Comparison of ENCODE assay signal across 21 mouse cellular contexts in the genomic region with DNA sequence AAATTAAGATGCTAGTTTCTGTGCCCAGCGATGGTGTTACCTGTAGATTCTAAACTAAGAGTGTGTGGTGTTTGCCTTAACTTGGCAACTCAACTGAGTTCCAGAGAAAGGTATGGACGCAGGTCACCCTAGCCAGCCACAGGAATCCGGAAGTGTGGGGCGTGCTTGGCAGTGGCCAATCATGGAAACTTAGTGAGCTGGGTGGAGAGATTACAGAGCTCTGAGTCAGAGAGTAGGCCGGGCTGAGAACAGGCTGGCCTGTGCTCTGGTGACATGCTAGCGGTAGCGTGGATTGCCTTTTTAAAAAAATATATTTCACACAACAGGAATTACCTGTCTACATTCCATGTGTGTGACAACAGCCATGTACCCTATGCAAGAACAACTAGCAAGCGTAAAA. TPM values are rescaled to one million over a fixed set of nuclear protein-coding genes. Genes with fewer than 3 reads are reported as not detected.
DNase-seq lines count a peak whose midpoint lies in the region; ATAC-seq lines count a peak whose summit lies in the region.
"Had no signal": no experiment of that assay in that cellular context is flagged by ENCODE, and none has a peak within 500 bp of the region (broad histone marks: within the 10 kb centered on the region; RNA-seq: fewer than 3 reads in every experiment).

No protein-coding gene starts in this region.

- H3K9me3 ChIP-seq in heart, embryonic 16.5 days (replicated peaks; ENCODE audit: control insufficient read depth, low read length) = no peaks in the 10 kb centered on the region; the same call in 1 of the 2 replicates
- no peaks in the 10 kb centered on the region; the same call in 1 of the 2 replicates for H3K9me3 ChIP-seq in heart, embryonic 12.5 days (replicated peaks)
- H3K9me3 ChIP-seq in lung, embryonic 16.5 days (ENCODE audit: control insufficient read depth, low read length) = no peaks in the 10 kb centered on the region
- H3K9me3 ChIP-seq: forebrain, embryonic 12.5 days; limb, embryonic 12.5 days had no signal

- H3K27me3 ChIP-seq in heart, embryonic 16.5 days (ENCODE audit: control insufficient read depth, insufficient read depth, low read length) = no peaks in the 10 kb centered on the region
- no peaks in the 10 kb centered on the region for H3K27me3 ChIP-seq in heart, embryonic 12.5 days (replicated peaks)
- no peaks in the 10 kb centered on the region for H3K27me3 ChIP-seq in lung, embryonic 16.5 days (ENCODE audit: control insufficient read depth, insufficient read depth, low read depth, low read length)
- H3K27me3 ChIP-seq: forebrain, embryonic 12.5 days; limb, embryonic 12.5 days had no signal

- H3K4me1 ChIP-seq in heart, embryonic 16.5 days (ENCODE audit: control insufficient read depth, insufficient read depth, low read length) = no peaks in the 10 kb centered on the region
- no peaks in the 10 kb centered on the region for H3K4me1 ChIP-seq in heart, embryonic 12.5 days (replicated peaks)
- H3K4me1 ChIP-seq in lung, embryonic 16.5 days (replicated peaks; ENCODE audit: control insufficient read depth, insufficient read depth, low read length) = no peaks in the 10 kb centered on the region
- H3K4me1 ChIP-seq: forebrain, embryonic 12.5 days had no signal

- no peaks in the 10 kb centered on the region for H3K36me3 ChIP-seq in heart, embryonic 16.5 days (ENCODE audit: control insufficient read depth, insufficient read depth)
- H3K36me3 ChIP-seq in heart, embryonic 12.5 days = no peaks in the 10 kb centered on the region
- no peaks in the 10 kb centered on the region for H3K36me3 ChIP-seq in lung, embryonic 16.5 days (ENCODE audit: control insufficient read depth, insufficient read depth, low read length)
- H3K36me3 ChIP-seq: forebrain, embryonic 12.5 days; limb, embryonic 12.5 days had no signal

- 54% methylated on average over 8 of the region's 8 CpGs for WGBS in heart, embryonic 16.5 days
- 58% methylated on average over 8 of the region's 8 CpGs for WGBS in heart, embryonic 12.5 days
- WGBS in lung, embryonic 16.5 days = 59% methylated on average over 8 of the region's 8 CpGs

- no peak overlapping the region for H3K4me2 ChIP-seq in heart, embryonic 16.5 days (ENCODE audit: low read depth, low read length)
- H3K4me2 ChIP-seq in heart, embryonic 12.5 days = no peak overlapping the region
- no peak overlapping the region for H3K4me2 ChIP-seq in lung, embryonic 16.5 days (ENCODE audit: low read depth, low read length)
- H3K4me2 ChIP-seq: forebrain, embryonic 12.5 days; limb, embryonic 12.5 days had no signal

- DNase-seq in 3134 (ENCODE audit: extremely low read depth, insufficient read length, low spot score) = peak; percentile 67
- DNase-seq in Muller cell, postnatal 12 days (ENCODE audit: inconsistent ontology term) = peak; percentile 26
- DNase-seq in layer of hippocampus, adult 11-12 months (ENCODE audit: low spot score) = no peak
- no peak for DNase-seq in gastrocnemius, postnatal 10 days
- no peak for DNase-seq in gastrocnemius, postnatal 4 days (ENCODE audit: low spot score in 2 of 2)
- DNase-seq: adrenal gland, postnatal 14 days; cerebellum, postnatal 14 days; kidney, adult 18-20 months; midbrain, embryonic 14.5 days; thymus, postnatal 25 days had no signal

- no peak overlapping the region for H3K4me3 ChIP-seq in heart, embryonic 16.5 days (ENCODE audit: low read length)
- no peak overlapping the region for H3K4me3 ChIP-seq in heart, embryonic 12.5 days
- H3K4me3 ChIP-seq in lung, embryonic 16.5 days (ENCODE audit: low read length) = no peak overlapping the region
- H3K4me3 ChIP-seq: forebrain, embryonic 12.5 days; left cerebral cortex, adult 2 months; limb, embryonic 12.5 days had no signal

- no peak overlapping the region for H3K9ac ChIP-seq in heart, embryonic 16.5 days (ENCODE audit: low read length)
- no peak overlapping the region for H3K9ac ChIP-seq in heart, embryonic 12.5 days
- no peak overlapping the region for H3K9ac ChIP-seq in lung, embryonic 16.5 days (ENCODE audit: low read length)
- H3K9ac ChIP-seq: forebrain, embryonic 12.5 days; limb, embryonic 12.5 days had no signal

- peak; percentile 70; the same call in 1 of the 2 replicates for ATAC-seq in heart, embryonic 16.5 days (replicated peaks; ENCODE audit: extremely low read depth, insufficient read depth, low FRiP score)
- ATAC-seq in heart, embryonic 12.5 days (ENCODE audit: insufficient number of reproducible peaks, low FRiP score) = no peak
- peak; percentile 88 for ATAC-seq in lung, embryonic 16.5 days (ENCODE audit: low read depth)
- ATAC-seq: CD4-positive, CD25-positive, alpha-beta regulatory T cell, adult 4 months; hindbrain, embryonic 16.5 days had no signal

- no peak overlapping the region for H3K27ac ChIP-seq in heart, embryonic 16.5 days (ENCODE audit: low read length)
- no peak overlapping the region for H3K27ac ChIP-seq in heart, embryonic 12.5 days (ENCODE audit: poor library complexity, severe bottlenecking)
- H3K27ac ChIP-seq in lung, embryonic 16.5 days (ENCODE audit: low read length) = no peak overlapping the region
- H3K27ac ChIP-seq: forebrain, embryonic 12.5 days; left cerebral cortex, adult 2 months; limb, embryonic 12.5 days had no signal

RNA-seq across cellular contexts. Expression of gene Cyp24a1, which starts 29.6 kb away (rescaled TPM):
- 0.04 TPM in 1 of 2 replicates, not detected in the other for polyA plus RNA-seq in heart, embryonic 16.5 days (2015; fragmentation: Nextera tagmentation; extraction: Ambion mirVana)
- not detected in 2 replicates for polyA plus RNA-seq in heart, embryonic 12.5 days (2016; fragmentation: Nextera tagmentation; extraction: Ambion mirVana)
- polyA plus RNA-seq in lung, embryonic 16.5 days (2015; fragmentation: Nextera tagmentation; extraction: Ambion mirVana) = not detected in 2 replicates
- not detected for total RNA-seq in gastrocnemius, postnatal 10 days (2021)
- total RNA-seq in gastrocnemius, postnatal 4 days (2021) = not detected
- total RNA-seq: adrenal gland, postnatal 14 days; heart, postnatal 10 days; layer of hippocampus, adult 18-20 months; left cerebral cortex, adult 2 months had no signal
- polyA plus RNA-seq: CD4-positive, CD25-positive, alpha-beta regulatory T cell, adult 4 months; embryonic facial prominence, embryonic 11.5 days; forebrain, embryonic 12.5 days; limb, embryonic 12.5 days had no signal

RNA-seq across cellular contexts. Expression of gene Pfdn4, which starts 30.3 kb away (rescaled TPM):
- polyA plus RNA-seq in heart, embryonic 16.5 days (2015; fragmentation: Nextera tagmentation; extraction: Ambion mirVana) = 31.3 and 43.5 TPM in 2 replicates
- polyA plus RNA-seq in heart, embryonic 12.5 days (2016; fragmentation: Nextera tagmentation; extraction: Ambion mirVana) = 63.1 and 67.1 TPM in 2 replicates
- 69.2 and 77.2 TPM in 2 replicates for polyA plus RNA-seq in lung, embryonic 16.5 days (2015; fragmentation: Nextera tagmentation; extraction: Ambion mirVana)
- total RNA-seq in gastrocnemius, postnatal 10 days (2021) = 10 to 100 TPM; 21.9 to 25.9 TPM
- total RNA-seq in gastrocnemius, postnatal 4 days (2021) = 10 to 100 TPM; 22.7 to 32.4 TPM

Comparison
In these comparisons a context has a peak if more than half of its experiments do, and no peak if none do; other contexts are left out.
1. DNase-seq: peak in 3134 (single experiment) and Muller cell, postnatal 12 days (single experiment); none in layer of hippocampus, adult 11-12 months (single experiment), gastrocnemius, postnatal 10 days (single experiment) and gastrocnemius, postnatal 4 days (0 of 2).